Mouse (Mus musculus) splenic B cell, adult 2 months (primary cell): ENCODE data around the gene Nr2f2.

ENCODE experiments used
- DNase-seq: peaks from one replicate; pipeline ENCODE4 v3.0.0-alpha.2; 2011; ENCODE audit warnings: low read depth, low spot score
- H3K27me3 ChIP-seq: 2 replicates; pipeline ENCODE4 v1.6.1; 2012; ENCODE audit warnings: mild to moderate bottlenecking, low read length, moderate library complexity, mixed read lengths; ENCODE audit not compliant: control insufficient read depth, poor library complexity, insufficient read depth, severe bottlenecking
- H3K36me3 ChIP-seq: 2 replicates; pipeline ENCODE4 v1.6.1; 2012; ENCODE audit warnings: mild to moderate bottlenecking, low read length, moderate library complexity, mixed read lengths; ENCODE audit not compliant: control insufficient read depth, poor library complexity, insufficient read depth, severe bottlenecking

Nr2f2 gene

GRCm38 (mm10) chr7:70336126-70336525, 30.4 kb downstream of the Nr2f2 start:
- no peak for DNase-seq
- no peaks in the 10 kb centered on the region; the same call in 1 of the 2 replicates for H3K27me3 ChIP-seq
- H3K36me3 ChIP-seq = no peaks in the 10 kb centered on the region

- Histone ChIP-seq H3K27me3 (no peaks in the 10 kb centered on the region; the same call in 1 of the 2 replicates), H3K36me3 (no peaks in the 10 kb centered on the region)
- DNase-seq = no peak
Measured at GRCm38 (mm10) chr7:70335411-70335810, 31.1 kb downstream of the Nr2f2 start.

- no peaks in the 10 kb centered on the region; the same call in 1 of the 2 replicates for H3K27me3 ChIP-seq
- H3K36me3 ChIP-seq = no peaks in the 10 kb centered on the region
- no peak for DNase-seq
Measured at GRCm38 (mm10) chr7:70334836-70335235, 31.7 kb downstream of the Nr2f2 start.

DNA sequence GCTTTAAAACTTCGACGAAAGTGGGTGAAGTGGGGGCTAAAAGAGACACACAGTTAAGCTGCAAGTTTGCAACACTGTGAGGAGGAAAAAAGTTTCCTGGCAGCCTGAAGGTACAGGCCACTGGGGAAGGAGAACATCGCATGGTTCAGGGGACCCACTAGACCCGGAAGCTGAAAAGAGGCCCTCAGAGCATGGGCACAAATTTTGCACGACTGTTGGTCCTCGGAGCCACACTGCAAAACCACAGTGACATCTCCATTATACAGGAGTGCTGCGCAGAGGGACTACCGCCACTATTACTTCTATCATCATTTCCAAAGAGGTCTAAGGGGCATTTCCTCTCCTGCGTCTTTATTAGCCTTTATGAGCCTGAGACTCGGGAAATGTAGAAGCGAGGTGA, 32.7 kb downstream of the Nr2f2 start:
- H3K36me3 ChIP-seq = no peaks in the 10 kb centered on the region
- DNase-seq = no peak
- no peaks in the 10 kb centered on the region; the same call in 1 of the 2 replicates for H3K27me3 ChIP-seq

- no peak for DNase-seq
- no peaks in the 10 kb centered on the region; the same call in 1 of the 2 replicates for H3K27me3 ChIP-seq
Measured at GRCm38 (mm10) chr7:70332926-70333664, 33.4 kb downstream of the Nr2f2 start.

GRCm38 (mm10) chr7:70332064-70332850, 34.3 kb downstream of the Nr2f2 start:
- Histone ChIP-seq H3K27me3 (no peaks in the 10 kb centered on the region; the same call in 1 of the 2 replicates), H3K36me3 (no peaks in the 10 kb centered on the region)
- no peak for DNase-seq

More at GRCm38 (mm10) chr7:70332926-70333664, 33.4 kb downstream of the Nr2f2 start:
- no peaks in the 10 kb centered on the region for H3K36me3 ChIP-seq

GRCm38 (mm10) chr7:70331243-70332063, 35.1 kb downstream of the Nr2f2 start:
- no peaks in the 10 kb centered on the region; the same call in 1 of the 2 replicates for H3K27me3 ChIP-seq
- no peaks in the 10 kb centered on the region for H3K36me3 ChIP-seq
- DNase-seq = no peak

GRCm38 (mm10) chr7:70330761-70331242, 35.7 kb downstream of the Nr2f2 start:
- DNase-seq = no peak
- Histone ChIP-seq H3K27me3 (no peaks in the 10 kb centered on the region; the same call in 1 of the 2 replicates), H3K36me3 (no peaks in the 10 kb centered on the region)

DNA sequence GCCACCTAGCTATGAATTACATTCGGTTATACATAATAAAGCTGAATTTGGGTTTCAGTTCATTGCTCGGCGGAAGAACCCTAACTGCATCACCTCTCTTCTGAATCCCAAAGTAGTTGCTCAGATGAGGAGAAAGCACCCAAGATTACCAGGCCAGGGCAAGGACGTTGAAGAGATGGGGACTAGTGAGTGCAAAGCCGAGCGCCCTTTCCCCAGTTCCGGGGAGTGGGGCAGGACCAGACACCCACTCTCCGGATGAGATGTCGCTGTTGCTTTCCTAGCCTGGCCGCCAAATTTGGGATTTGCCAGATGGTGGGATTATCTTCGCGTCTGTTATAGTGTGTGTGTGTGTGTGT, 36.4 kb downstream of the Nr2f2 start:
- Histone ChIP-seq H3K36me3 (no peaks in the 10 kb centered on the region), H3K27me3 (no peaks in the 10 kb centered on the region; the same call in 1 of the 2 replicates)
- no peak for DNase-seq

GRCm38 (mm10) chr7:70329521-70330206, 36.9 kb downstream of the Nr2f2 start:
- Histone ChIP-seq H3K36me3 (no peaks in the 10 kb centered on the region), H3K27me3 (no peaks in the 10 kb centered on the region; the same call in 1 of the 2 replicates)
- no peak for DNase-seq

- Histone ChIP-seq H3K27me3 (no peaks in the 10 kb centered on the region; the same call in 1 of the 2 replicates), H3K36me3 (no peaks in the 10 kb centered on the region)
- DNase-seq = no peak
Measured at GRCm38 (mm10) chr7:70329037-70329516, 37.5 kb downstream of the Nr2f2 start.

DNA sequence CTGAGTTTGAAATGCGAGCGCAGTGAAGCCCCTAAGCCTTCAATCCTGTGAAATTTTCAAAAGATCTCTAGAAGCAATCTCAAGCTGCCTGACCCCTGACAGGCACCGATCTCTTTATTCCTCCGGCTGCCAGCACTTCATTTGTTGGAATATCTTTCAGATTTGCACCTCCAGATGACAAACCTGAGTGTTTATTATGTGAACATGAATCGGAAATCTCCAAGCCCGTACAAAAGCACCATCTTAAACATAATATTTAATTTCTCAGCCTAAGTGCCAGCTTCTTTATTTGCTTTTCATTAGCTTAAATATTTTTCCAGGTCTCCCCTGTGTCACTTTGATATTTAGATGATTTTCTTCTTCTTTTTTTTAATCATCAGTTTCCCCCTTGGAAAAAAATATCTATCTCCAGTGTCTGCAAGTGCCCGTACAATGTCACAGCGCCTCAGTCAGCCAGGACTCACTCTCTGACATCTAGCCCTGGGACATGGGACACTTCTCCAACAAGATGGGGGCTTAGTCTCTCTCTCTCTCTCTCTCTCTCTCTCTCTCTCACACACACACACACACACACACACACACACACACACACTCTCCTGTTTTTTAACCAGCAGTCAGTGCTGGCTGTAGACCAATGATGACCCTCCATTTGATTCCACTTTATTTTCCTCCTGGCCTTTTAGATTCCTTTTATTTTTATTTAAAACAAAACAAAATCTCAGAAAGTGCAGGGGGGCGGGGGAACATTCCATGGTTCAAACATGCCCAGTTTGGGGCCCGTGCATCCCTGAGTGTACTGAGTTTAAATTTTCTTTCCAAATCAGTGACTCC, 38.1 kb downstream of the Nr2f2 start:
- no peaks in the 10 kb centered on the region for H3K36me3 ChIP-seq

DNA sequence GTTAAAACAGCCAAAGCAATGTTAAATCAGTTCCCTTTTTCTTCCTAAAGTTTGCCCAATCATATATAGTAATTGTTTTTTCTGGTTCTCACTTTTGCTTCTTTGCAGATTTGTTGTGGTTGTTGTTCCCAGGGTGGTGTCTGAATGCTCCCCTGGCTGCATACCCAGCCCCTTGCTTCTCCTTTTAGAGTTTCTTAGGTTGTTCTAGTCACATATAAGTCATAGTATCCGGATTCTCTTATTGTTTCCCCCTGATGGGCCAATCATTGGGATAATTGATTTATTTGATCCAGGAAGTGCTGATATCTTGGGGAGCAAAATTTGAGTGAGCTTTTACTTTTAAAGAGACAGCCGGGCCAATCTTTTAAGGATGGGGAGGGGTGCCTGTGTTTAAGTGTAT, 39.3 kb downstream of the Nr2f2 start:
- no peaks in the 10 kb centered on the region for H3K36me3 ChIP-seq
- no peaks in the 10 kb centered on the region; the same call in 1 of the 2 replicates for H3K27me3 ChIP-seq
- no peak for DNase-seq

More for the DNA sequence above, 38.1 kb downstream of the Nr2f2 start:
- DNase-seq = no peak
- H3K27me3 ChIP-seq = no peaks in the 10 kb centered on the region; the same call in 1 of the 2 replicates
